Mouse (Mus musculus): Measurements from ENCODE around the gene Tsr3.
"Not testable (repeated sequence)": the region's sequence is repeated elsewhere in the genome, so short reads cannot be mapped to it uniquely, and the experiment has no call there.

The Tsr3 gene

GRCm38 (mm10) chr17:25239695-25240636, at the start of gene Tsr3, which contains the start of gene Gnptg:
TSS of gene Tsr3 (plus strand) at chr17:25240170.
TSS of gene Gnptg (minus strand) at chr17:25240124.
- peak; percentile 67 to 84 for DNase-seq (ENCODE audit: low spot score in 2 of 2)

GRCm38 (mm10) chr17:25202401-25202800, 37.6 kb upstream of the Tsr3 start:
- DNase-seq (ENCODE audit: low spot score in 2 of 2), result no peak

- no peak for DNase-seq (ENCODE audit: low spot score in 2 of 2)
Measured at GRCm38 (mm10) chr17:25210006-25210405, 30.0 kb upstream of the Tsr3 start.

- DNase-seq (ENCODE audit: low spot score in 2 of 2), result no peak
Measured at GRCm38 (mm10) chr17:25210680-25211466, 29.1 kb upstream of the Tsr3 start.

GRCm38 (mm10) chr17:25211705-25212104, 28.3 kb upstream of the Tsr3 start:
- DNase-seq (ENCODE audit: low spot score in 2 of 2), result no peak

GRCm38 (mm10) chr17:25215431-25215830, 24.5 kb upstream of the Tsr3 start:
- DNase-seq (ENCODE audit: low spot score in 2 of 2), result no peak

- DNase-seq (ENCODE audit: low spot score in 2 of 2), result no peak
Measured at GRCm38 (mm10) chr17:25218967-25219366, 21.0 kb upstream of the Tsr3 start.

- no peak for DNase-seq (ENCODE audit: low spot score in 2 of 2)
Measured at GRCm38 (mm10) chr17:25219492-25220295, 20.3 kb upstream of the Tsr3 start.

- DNase-seq (ENCODE audit: low spot score in 2 of 2), result no peak
Measured at GRCm38 (mm10) chr17:25220746-25221145, 19.2 kb upstream of the Tsr3 start.

GRCm38 (mm10) chr17:25221821-25222503, 18.0 kb upstream of the Tsr3 start:
- DNase-seq (ENCODE audit: low spot score in 2 of 2), result peak; percentile 42 to 43

- DNase-seq (ENCODE audit: low spot score in 2 of 2), result not testable (repeated sequence)
Measured at GRCm38 (mm10) chr17:25222504-25222940, 17.4 kb upstream of the Tsr3 start.

GRCm38 (mm10) chr17:25222951-25223601, 16.9 kb upstream of the Tsr3 start:
- DNase-seq (ENCODE audit: low spot score in 2 of 2), result no peak

GRCm38 (mm10) chr17:25224586-25225222, 15.3 kb upstream of the Tsr3 start:
- DNase-seq (ENCODE audit: low spot score in 2 of 2), result no peak

- DNase-seq (ENCODE audit: low spot score in 2 of 2), result no peak
Measured at GRCm38 (mm10) chr17:25225659-25226058, 14.3 kb upstream of the Tsr3 start.

- DNase-seq (ENCODE audit: low spot score in 2 of 2), result no peak
Measured at GRCm38 (mm10) chr17:25227991-25228390, 12.0 kb upstream of the Tsr3 start.

- not testable (repeated sequence) for DNase-seq (ENCODE audit: low spot score in 2 of 2)
Measured at GRCm38 (mm10) chr17:25230014-25230655, 9.8 kb upstream of the Tsr3 start.

GRCm38 (mm10) chr17:25230700-25231099, 9.3 kb upstream of the Tsr3 start:
- DNase-seq (ENCODE audit: low spot score in 2 of 2), result no peak

- DNase-seq (ENCODE audit: low spot score in 2 of 2), result not testable (repeated sequence)
Measured at GRCm38 (mm10) chr17:25231621-25232020, 8.3 kb upstream of the Tsr3 start.

GRCm38 (mm10) chr17:25235635-25236034, 4.3 kb upstream of the Tsr3 start:
- DNase-seq (ENCODE audit: low spot score in 2 of 2), result no peak

Data from cerebellum, postnatal 4 days (tissue).